ENCODE assay signal across 28 mouse cellular contexts in genomic region chr5:91654331-91655048, GRCm38 (mm10).
"Had no signal": no experiment of that assay in that cellular context is flagged by ENCODE, and none has a peak within 500 bp of the region (broad histone marks: within the 10 kb centered on the region; RNA-seq: fewer than 3 reads in every experiment).

No protein-coding gene starts in this region.

- H3K4me2 ChIP-seq: embryonic facial prominence, embryonic 12.5 days; embryonic facial prominence, embryonic 13.5 days; embryonic facial prominence, embryonic 15.5 days; forebrain, embryonic 12.5 days; forebrain, embryonic 13.5 days; forebrain, embryonic 15.5 days; heart, embryonic 11.5 days had no signal

- H3K36me3 ChIP-seq: embryonic facial prominence, embryonic 10.5 days; embryonic facial prominence, embryonic 12.5 days; embryonic facial prominence, embryonic 13.5 days; embryonic facial prominence, embryonic 15.5 days; forebrain, embryonic 10.5 days; forebrain, embryonic 12.5 days; forebrain, embryonic 15.5 days; heart, embryonic 10.5 days had no signal

- H3K4me3 ChIP-seq: embryonic facial prominence, embryonic 10.5 days; embryonic facial prominence, embryonic 12.5 days; embryonic facial prominence, embryonic 13.5 days; embryonic facial prominence, embryonic 15.5 days; erythroblast, embryonic 14.5 days; forebrain, embryonic 10.5 days; forebrain, embryonic 12.5 days; forebrain, embryonic 13.5 days; forebrain, embryonic 15.5 days; gastrocnemius, adult 2 months; heart, adult 2 months; heart, embryonic 10.5 days had no signal

- H3K27ac ChIP-seq: embryonic facial prominence, embryonic 10.5 days; embryonic facial prominence, embryonic 12.5 days; embryonic facial prominence, embryonic 13.5 days; embryonic facial prominence, embryonic 15.5 days; forebrain, embryonic 10.5 days; forebrain, embryonic 12.5 days; forebrain, embryonic 13.5 days; forebrain, embryonic 15.5 days; gastrocnemius, adult 2 months; heart, adult 2 months; heart, embryonic 10.5 days had no signal

- DNase-seq: cerebellum, adult 8-10 months; cerebellum, adult 9-10 months; cerebellum, adult 9-11 months; cerebellum, postnatal 10 days; cerebellum, postnatal 14 days; cerebellum, postnatal 25 days; cerebellum, postnatal 36 days; embryo, embryonic 11 days; gastrocnemius, adult 2 months; gastrocnemius, postnatal 10 days; gastrocnemius, postnatal 14 days; gastrocnemius, postnatal 25 days; gastrocnemius, postnatal 36 days; heart, adult 11 months; heart, adult 18-20 months; heart, adult 2 months had no signal

- H3K27me3 ChIP-seq: embryonic facial prominence, embryonic 12.5 days; embryonic facial prominence, embryonic 13.5 days; embryonic facial prominence, embryonic 15.5 days; forebrain, embryonic 12.5 days; forebrain, embryonic 13.5 days; forebrain, embryonic 15.5 days had no signal

- ATAC-seq: forebrain, embryonic 13.5 days; forebrain, embryonic 14.5 days had no signal

- H3K4me1 ChIP-seq: embryonic facial prominence, embryonic 12.5 days; embryonic facial prominence, embryonic 15.5 days; heart, embryonic 10.5 days had no signal

- H3K9ac ChIP-seq: embryonic facial prominence, embryonic 12.5 days; embryonic facial prominence, embryonic 13.5 days; embryonic facial prominence, embryonic 15.5 days; forebrain, embryonic 12.5 days; forebrain, embryonic 13.5 days; forebrain, embryonic 15.5 days had no signal

- H3K9me3 ChIP-seq: embryonic facial prominence, embryonic 10.5 days; embryonic facial prominence, embryonic 12.5 days; embryonic facial prominence, embryonic 13.5 days; embryonic facial prominence, embryonic 15.5 days; forebrain, embryonic 10.5 days; forebrain, embryonic 12.5 days; forebrain, embryonic 13.5 days; forebrain, embryonic 15.5 days; heart, embryonic 10.5 days had no signal
